Mouse (Mus musculus): ENCODE data around the gene Tekt3. TPM values are rescaled to one million over a fixed set of nuclear protein-coding genes. Genes with fewer than 3 reads are reported as not detected.

Gene Tekt3
- not detected in 2 replicates for polyA plus RNA-seq (2012; rRNA removed)

GRCm38 (mm10) chr11:63061446-63061845, at the start of gene Tekt3:
Gene Tekt3, plus strand, starts transcription at chr11:63061654.

GRCm38 (mm10) chr11:63128784-63129183, 67.3 kb downstream of the Tekt3 start, which contains the start of gene Pmp22:
Gene Pmp22, plus strand, starts transcription at chr11:63128982.

Other genes starting within 250 kb of the Tekt3 start
- gene Trim16, start 241.4 kb upstream of the Tekt3 start, polyA plus RNA-seq (2012; rRNA removed), result 6.8 and 7.9 TPM in 2 replicates
- 0.13 and 0.23 TPM in 2 replicates for gene Fbxw10, start 214.6 kb upstream of the Tekt3 start, polyA plus RNA-seq (2012; rRNA removed)
- 1.9 and 2.7 TPM in 2 replicates for gene Tvp23b, start 182.2 kb upstream of the Tekt3 start, polyA plus RNA-seq (2012; rRNA removed)
- not detected in 2 replicates for gene Cdrt4, start 110.5 kb upstream of the Tekt3 start, polyA plus RNA-seq (2012; rRNA removed)
- gene Pmp22, start 67.3 kb downstream of the Tekt3 start, polyA plus RNA-seq (2012; rRNA removed), result 27.0 and 31.9 TPM in 2 replicates